Mouse (Mus musculus) neural tube, embryonic 13.5 days (tissue): ENCODE measurements around the gene Urb1. TPM values are rescaled to one million over a fixed set of nuclear protein-coding genes. Genes with fewer than 3 reads are reported as not detected.

Source experiments
- ATAC-seq: fragments of 200-750 bp; cut with Nextera tagmentation; 2 replicates; pipeline ENCODE4 v1.8.0; 2017; ENCODE audit warnings: low read depth, mild to moderate bottlenecking, moderate TSS enrichment, moderate library complexity
- H3K27ac ChIP-seq: fragments of 300-500 bp; sonication (generic); replicated peaks from 2 replicates; pipeline ENCODE4 v1.5.1; 2015; ENCODE audit warnings: moderate library complexity, mild to moderate bottlenecking, inconsistent platforms
- H3K27me3 ChIP-seq: fragments of 300-500 bp; sonication (generic); 2 replicates; pipeline ENCODE4 v1.6.1; 2015; ENCODE audit warnings: mild to moderate bottlenecking, inconsistent platforms
- H3K36me3 ChIP-seq: fragments of 300-500 bp; sonication (generic); 2 replicates; pipeline ENCODE4 v1.6.1; 2015; ENCODE audit warnings: mild to moderate bottlenecking, inconsistent platforms
- H3K4me1 ChIP-seq: fragments of 300-500 bp; sonication (generic); replicated peaks from 2 replicates; pipeline ENCODE4 v1.6.1; 2015; ENCODE audit warnings: inconsistent platforms
- H3K4me2 ChIP-seq: fragments of 300-500 bp; sonication (generic); 2 replicates; pipeline ENCODE4 v1.6.1; 2015; ENCODE audit warnings: inconsistent platforms, mild to moderate bottlenecking, moderate library complexity
- H3K4me3 ChIP-seq: fragments of 300-500 bp; sonication (generic); 2 replicates; pipeline ENCODE4 v1.5.1; 2015; ENCODE audit warnings: mild to moderate bottlenecking, inconsistent platforms
- H3K9ac ChIP-seq: fragments of 300-500 bp; sonication (generic); 2 replicates; pipeline ENCODE4 v1.6.1; 2015; ENCODE audit warnings: moderate library complexity, mild to moderate bottlenecking, inconsistent platforms
- H3K9me3 ChIP-seq: fragments of 300-500 bp; sonication (generic); 2 replicates; pipeline ENCODE4 v1.6.1; 2016; ENCODE audit warnings: inconsistent platforms
- WGBS: fragments of 180-500 bp; shearing (Covaris S2); methylation state at CpG from one replicate; pipeline ENCODE4 v1.1.7; 2015; 5-methylcytosine and 5-hydroxymethylcytosine counted together
- polyA plus RNA-seq: library from polyadenylated mRNA; unstranded; fragments of >200 nt; fragmentation: Nextera tagmentation; extraction: Ambion mirVana; gene quantifications from 2 replicates; pipeline ENCODE4 v1.2.1, GENCODE M21; 2015

Gene Urb1
- polyA plus RNA-seq = 8.8 TPM in 2 replicates

GRCm38 (mm10) chr16:90809975-90810715 lies at the start of gene Urb1:
TSS of gene Urb1 (minus strand) at chr16:90810413.
- under 1% methylated on average over 47 of the region's 47 CpGs for WGBS
- peak; percentile 97 for ATAC-seq
- peak within 1 kb of the TSS; percentile 73 for H3K4me3 ChIP-seq
- H3K9me3 ChIP-seq = no peaks in the 10 kb centered on the region
- H3K4me1 ChIP-seq = peaks cover 20% of the 10 kb centered on the region
- H3K9ac ChIP-seq = peak within 1 kb of the TSS; percentile 70
- peaks cover 9% of the 10 kb centered on the region for H3K36me3 ChIP-seq
- H3K27ac ChIP-seq = peak within 1 kb of the TSS; percentile 67
- peak within 1 kb of the TSS; percentile 75 for H3K4me2 ChIP-seq
- H3K27me3 ChIP-seq = no peaks in the 10 kb centered on the region

- no peak overlapping the region for H3K4me2 ChIP-seq
- ATAC-seq = no peak
- H3K4me1 ChIP-seq = no peaks in the 10 kb centered on the region
- no peak overlapping the region for H3K4me3 ChIP-seq
- H3K9me3 ChIP-seq = no peaks in the 10 kb centered on the region
- H3K27me3 ChIP-seq = no peaks in the 10 kb centered on the region; the same call in 1 of the 2 replicates
- WGBS = 87% methylated on average over 4 of the region's 4 CpGs
- no peak overlapping the region for H3K9ac ChIP-seq
- H3K27ac ChIP-seq = no peak overlapping the region
- no peaks in the 10 kb centered on the region for H3K36me3 ChIP-seq
Observed at GRCm38 (mm10) chr16:90858206-90858605, 48.0 kb upstream of the Urb1 start.

DNA sequence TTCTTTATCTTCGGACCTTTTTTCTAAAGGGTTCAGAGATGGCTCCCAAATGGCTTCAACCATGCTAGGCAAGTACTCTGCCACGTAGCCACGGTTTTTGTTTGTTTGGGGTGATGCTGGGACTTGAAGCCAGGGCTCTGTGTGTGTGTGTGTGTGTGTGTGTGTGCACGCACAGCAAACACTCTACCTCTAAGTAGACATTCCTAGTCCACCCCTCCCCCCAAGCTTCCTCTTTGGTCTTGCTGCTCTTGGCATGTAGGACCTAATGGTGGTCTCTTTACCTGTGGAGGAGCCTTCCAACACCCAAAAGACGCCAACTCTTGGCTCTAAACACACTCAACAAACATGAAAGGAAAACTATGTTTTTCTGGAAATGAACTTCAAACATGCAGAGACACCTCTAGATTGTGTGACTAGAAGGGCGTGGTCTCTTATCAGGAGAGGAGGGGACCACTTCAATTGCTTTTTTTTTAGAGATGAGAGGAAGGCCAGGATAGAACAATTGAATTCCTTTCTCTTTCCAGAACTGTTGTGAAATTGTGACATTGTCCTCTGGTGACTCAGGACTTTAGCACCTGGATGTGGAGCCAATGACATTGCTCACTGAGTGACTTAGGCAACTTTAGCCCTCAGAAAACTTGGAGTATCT lies 46.5 kb upstream of the Urb1 start:
- H3K9me3 ChIP-seq = no peaks in the 10 kb centered on the region
- H3K4me1 ChIP-seq = no peaks in the 10 kb centered on the region
- 89% methylated on average over 6 of the region's 6 CpGs for WGBS
- no peaks in the 10 kb centered on the region for H3K36me3 ChIP-seq
- no peak overlapping the region for H3K4me3 ChIP-seq
- ATAC-seq = no peak
- no peak overlapping the region for H3K9ac ChIP-seq
- H3K27ac ChIP-seq = no peak overlapping the region
- no peaks in the 10 kb centered on the region for H3K27me3 ChIP-seq
- no peak overlapping the region for H3K4me2 ChIP-seq

DNA sequence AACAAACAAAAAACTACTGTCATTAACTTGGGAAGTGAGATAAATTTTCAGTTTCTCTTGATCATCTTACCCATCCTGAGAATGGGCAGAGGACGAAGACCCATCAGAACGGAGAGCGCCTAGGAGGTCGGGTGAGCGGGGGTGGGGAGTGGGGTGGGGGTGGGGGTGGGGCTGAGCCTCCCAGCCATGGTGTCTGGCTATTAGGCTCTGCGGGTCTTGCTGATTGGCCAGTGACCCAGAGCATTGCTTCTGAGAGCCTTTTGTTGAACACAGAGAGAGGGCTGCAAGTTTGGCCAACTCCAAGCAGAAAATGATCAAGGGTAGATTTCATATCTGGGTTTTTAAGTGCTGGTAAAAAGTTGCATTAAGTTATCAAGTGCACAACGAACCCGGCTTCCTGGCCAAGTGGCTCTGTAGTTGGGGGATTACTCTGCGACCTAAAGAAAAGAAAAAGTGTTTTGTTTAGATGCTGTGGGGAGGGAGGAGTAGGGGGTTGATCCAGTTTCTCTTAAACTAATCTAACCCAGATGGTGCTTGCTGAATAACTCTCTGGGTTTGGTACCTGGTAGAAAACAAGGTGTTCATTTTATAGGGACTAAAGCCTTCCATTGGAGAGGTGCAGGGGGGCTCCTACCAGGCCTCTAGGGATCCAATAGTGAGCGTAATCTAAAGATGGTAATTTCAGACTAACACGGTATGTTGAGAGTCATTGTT lies 41.6 kb upstream of the Urb1 start:
- no peak overlapping the region for H3K27ac ChIP-seq
- H3K4me2 ChIP-seq = no peak overlapping the region
- H3K4me1 ChIP-seq = 0 out of 2 replicates have a peak, but pooled peaks cover 12% of the 10 kb centered on the region
- H3K27me3 ChIP-seq = no peaks in the 10 kb centered on the region
- H3K9ac ChIP-seq = no peak overlapping the region
- ATAC-seq = no peak
- WGBS = 70% methylated on average over 11 of the region's 11 CpGs
- no peaks in the 10 kb centered on the region for H3K36me3 ChIP-seq
- H3K4me3 ChIP-seq = no peak overlapping the region
- no peaks in the 10 kb centered on the region for H3K9me3 ChIP-seq

GRCm38 (mm10) chr16:90850881-90851280 lies 40.7 kb upstream of the Urb1 start:
- Histone ChIP-seq H3K27me3 (no peaks in the 10 kb centered on the region), H3K9ac (no peak overlapping the region), H3K9me3 (no peaks in the 10 kb centered on the region), H3K27ac (no peak overlapping the region), H3K4me1 (peaks cover 14% of the 10 kb centered on the region), H3K4me3 (no peak overlapping the region), H3K36me3 (no peaks in the 10 kb centered on the region), H3K4me2 (no peak overlapping the region)
- 50% methylated on average over 7 of the region's 7 CpGs for WGBS
- ATAC-seq = no peak

GRCm38 (mm10) chr16:90849262-90849661 lies 39.0 kb upstream of the Urb1 start:
- Histone ChIP-seq H3K27ac (no peak overlapping the region), H3K27me3 (no peaks in the 10 kb centered on the region), H3K36me3 (no peaks in the 10 kb centered on the region), H3K4me1 (peaks cover 22% of the 10 kb centered on the region), H3K4me3 (no peak overlapping the region), H3K4me2 (no peak overlapping the region), H3K9me3 (no peaks in the 10 kb centered on the region), H3K9ac (no peak overlapping the region)
- 41% methylated on average over 12 of the region's 12 CpGs for WGBS
- ATAC-seq = no peak

- Histone ChIP-seq H3K27ac (no peak overlapping the region), H3K4me1 (peaks cover 22% of the 10 kb centered on the region), H3K9me3 (no peaks in the 10 kb centered on the region), H3K4me2 (no peak overlapping the region), H3K4me3 (no peak overlapping the region), H3K27me3 (no peaks in the 10 kb centered on the region), H3K36me3 (no peaks in the 10 kb centered on the region), H3K9ac (no peak overlapping the region)
- 82% methylated on average over 7 of the region's 7 CpGs for WGBS
- no peak for ATAC-seq
Observed at GRCm38 (mm10) chr16:90848697-90849096, 38.5 kb upstream of the Urb1 start.

DNA sequence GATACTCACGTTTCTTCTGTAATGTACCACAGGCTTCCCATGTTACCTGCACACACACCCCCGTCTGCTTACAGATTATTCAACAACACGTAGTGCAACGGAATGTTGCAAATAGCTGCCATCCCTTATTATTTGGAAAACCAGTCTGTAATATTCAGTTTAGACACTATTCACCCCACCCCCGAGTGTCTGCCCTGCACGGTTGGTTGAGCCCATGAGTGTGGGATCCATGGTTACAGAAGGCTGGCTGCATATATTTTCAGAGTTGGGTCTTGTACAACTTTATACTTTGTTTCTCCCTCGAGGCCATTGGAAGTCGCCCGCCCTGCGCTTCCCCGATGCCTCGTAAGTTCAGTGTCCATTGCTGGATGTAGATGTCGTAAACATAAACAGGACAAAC lies 35.4 kb upstream of the Urb1 start:
- Histone ChIP-seq H3K9me3 (no peaks in the 10 kb centered on the region), H3K36me3 (no peaks in the 10 kb centered on the region), H3K27me3 (no peaks in the 10 kb centered on the region), H3K4me1 (peaks cover 42% of the 10 kb centered on the region), H3K4me2 (no peak overlapping the region), H3K27ac (no peak overlapping the region), H3K4me3 (no peak overlapping the region), H3K9ac (no peak overlapping the region)
- ATAC-seq = no peak
- WGBS = 58% methylated on average over 13 of the region's 13 CpGs

GRCm38 (mm10) chr16:90845038-90845437 lies 34.8 kb upstream of the Urb1 start:
- Histone ChIP-seq H3K27me3 (no peaks in the 10 kb centered on the region), H3K4me1 (peaks cover 42% of the 10 kb centered on the region), H3K4me2 (no peak overlapping the region), H3K4me3 (no peak overlapping the region), H3K9ac (no peak overlapping the region), H3K27ac (no peak overlapping the region), H3K36me3 (no peaks in the 10 kb centered on the region), H3K9me3 (no peaks in the 10 kb centered on the region)
- no peak for ATAC-seq
- 69% methylated on average over 6 of the region's 6 CpGs for WGBS

DNA sequence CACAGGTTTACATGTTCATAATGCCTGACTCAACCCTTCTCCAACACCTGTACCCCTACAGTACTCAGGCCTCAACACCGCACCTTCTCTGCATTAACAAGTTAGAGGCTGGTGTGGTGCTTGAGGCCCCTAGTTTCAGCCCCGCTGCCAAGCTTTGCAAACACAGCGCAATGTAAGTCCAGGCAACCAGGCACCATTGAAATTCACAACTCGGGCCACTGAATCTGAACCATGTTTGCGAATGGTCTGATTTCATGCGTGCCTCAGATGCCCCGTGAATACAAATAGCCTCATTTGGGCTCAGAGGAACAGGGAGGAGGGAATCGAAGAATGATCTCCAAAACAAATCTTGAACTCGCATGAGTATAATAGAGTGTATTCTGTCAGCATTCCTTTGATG lies 32.0 kb upstream of the Urb1 start:
- H3K27ac ChIP-seq = 0 out of 2 replicates have a peak overlapping the region, but pooled peaks have one; percentile 13
- no peak overlapping the region for H3K4me3 ChIP-seq

DNA sequence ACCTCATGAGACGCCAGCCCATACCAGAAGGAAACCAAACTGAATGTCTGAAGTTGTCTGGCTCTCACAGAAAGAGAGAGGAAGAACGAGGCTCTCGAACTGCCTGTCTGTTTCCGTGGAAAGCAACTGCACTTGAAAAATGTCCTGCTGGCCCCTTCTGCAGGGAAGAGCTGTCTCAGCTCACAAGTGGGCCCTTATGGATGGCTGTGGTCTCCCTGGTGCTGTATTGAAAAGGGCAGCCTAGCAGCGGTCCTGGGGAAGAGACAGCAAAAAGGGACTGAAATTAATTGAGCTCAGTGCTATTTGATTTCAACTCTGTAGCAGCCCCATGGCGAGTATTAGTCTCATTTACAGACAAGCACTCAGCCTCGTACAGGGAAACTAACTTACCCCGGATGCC lies 27.2 kb upstream of the Urb1 start:
- H3K27me3 ChIP-seq = peaks cover 20% of the 10 kb centered on the region
- H3K36me3 ChIP-seq = no peaks in the 10 kb centered on the region
- ATAC-seq = peak; percentile 57
- H3K9me3 ChIP-seq = no peaks in the 10 kb centered on the region
- H3K4me2 ChIP-seq = no peak overlapping the region
- WGBS = 53% methylated on average over 8 of the region's 8 CpGs
- H3K4me3 ChIP-seq = no peak overlapping the region
- H3K27ac ChIP-seq = peak overlapping the region; percentile 24
- no peak overlapping the region for H3K9ac ChIP-seq
- H3K4me1 ChIP-seq = peaks cover 46% of the 10 kb centered on the region

More for the DNA sequence above, 32.0 kb upstream of the Urb1 start:
- peaks cover 41% of the 10 kb centered on the region for H3K4me1 ChIP-seq
- WGBS = 26% methylated on average over 9 of the region's 9 CpGs
- H3K27me3 ChIP-seq = no peaks in the 10 kb centered on the region
- H3K4me2 ChIP-seq = peak overlapping the region; percentile 35
- no peaks in the 10 kb centered on the region for H3K36me3 ChIP-seq
- no peaks in the 10 kb centered on the region for H3K9me3 ChIP-seq
- no peak overlapping the region for H3K9ac ChIP-seq
- ATAC-seq = peak; percentile 25
